Mouse (Mus musculus) embryonic facial prominence, embryonic 10.5 days (tissue): ENCODE measurements around the gene Ttn. TPM values are rescaled to one million over a fixed set of nuclear protein-coding genes. Genes with fewer than 3 reads are reported as not detected.

Source experiments
- DNase-seq: peaks from one replicate; pipeline ENCODE4 v3.0.0-alpha.2; 2017; ENCODE audit warnings: low spot score
- H3K27ac ChIP-seq: fragments of 300-500 bp; sonication (generic); replicated peaks from 2 replicates; pipeline ENCODE4 v1.5.1; 2016; ENCODE audit warnings: mild to moderate bottlenecking
- H3K27me3 ChIP-seq: fragments of 300-500 bp; sonication (generic); replicated peaks from 2 replicates; pipeline ENCODE4 v1.6.1; 2016; ENCODE audit warnings: low read depth, mild to moderate bottlenecking; ENCODE audit not compliant: poor library complexity, severe bottlenecking
- H3K36me3 ChIP-seq: fragments of 300-500 bp; sonication (generic); replicated peaks from 2 replicates; pipeline ENCODE4 v1.6.1; 2016; ENCODE audit warnings: mild to moderate bottlenecking, moderate library complexity
- H3K4me1 ChIP-seq: fragments of 300-500 bp; sonication (generic); 2 replicates; pipeline ENCODE4 v1.6.1; 2016
- H3K4me3 ChIP-seq: fragments of 300-500 bp; sonication (generic); 2 replicates; pipeline ENCODE4 v1.5.1; 2016; ENCODE audit warnings: mild to moderate bottlenecking, moderate library complexity
- H3K9me3 ChIP-seq: fragments of 300-500 bp; sonication (generic); 2 replicates; pipeline ENCODE4 v1.6.1; 2016; ENCODE audit warnings: mild to moderate bottlenecking
- WGBS: fragments of 180-500 bp; shearing (Covaris S2); methylation state at CpG from one replicate; pipeline ENCODE4 v1.1.7; 2016; 5-methylcytosine and 5-hydroxymethylcytosine counted together
- polyA plus RNA-seq: library from polyadenylated mRNA; unstranded; fragments of >200 nt; fragmentation: Nextera tagmentation; extraction: Ambion mirVana; gene quantifications from 2 replicates; pipeline ENCODE4 v1.2.1, GENCODE M21; 2016

Ttn gene
- polyA plus RNA-seq, 1 experiment from 2014 or later = 0.64 TPM

DNA sequence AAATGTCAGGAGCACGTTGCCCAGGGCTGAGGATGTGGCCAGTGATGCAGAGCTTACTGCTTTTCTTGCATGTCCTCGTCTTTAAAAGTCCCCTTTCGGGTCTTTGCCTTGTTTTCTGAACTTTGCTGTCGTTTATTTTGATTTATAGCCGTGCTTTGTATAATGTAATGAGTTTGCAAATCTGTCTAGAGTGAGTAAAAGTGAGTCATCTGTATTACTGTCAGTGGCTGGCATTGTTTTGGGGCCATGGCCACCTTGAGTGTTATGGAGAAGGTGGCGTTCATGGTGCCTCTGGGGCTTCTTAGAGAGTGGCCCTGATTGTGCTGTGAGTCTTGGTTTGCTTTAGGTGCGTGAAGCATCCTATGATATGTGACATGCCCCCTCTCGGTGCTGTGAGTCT is 300.0 kb downstream of the Ttn start:
- H3K36me3 ChIP-seq = peaks cover 90% of the 10 kb centered on the region
- no peak overlapping the region for H3K27ac ChIP-seq

DNA sequence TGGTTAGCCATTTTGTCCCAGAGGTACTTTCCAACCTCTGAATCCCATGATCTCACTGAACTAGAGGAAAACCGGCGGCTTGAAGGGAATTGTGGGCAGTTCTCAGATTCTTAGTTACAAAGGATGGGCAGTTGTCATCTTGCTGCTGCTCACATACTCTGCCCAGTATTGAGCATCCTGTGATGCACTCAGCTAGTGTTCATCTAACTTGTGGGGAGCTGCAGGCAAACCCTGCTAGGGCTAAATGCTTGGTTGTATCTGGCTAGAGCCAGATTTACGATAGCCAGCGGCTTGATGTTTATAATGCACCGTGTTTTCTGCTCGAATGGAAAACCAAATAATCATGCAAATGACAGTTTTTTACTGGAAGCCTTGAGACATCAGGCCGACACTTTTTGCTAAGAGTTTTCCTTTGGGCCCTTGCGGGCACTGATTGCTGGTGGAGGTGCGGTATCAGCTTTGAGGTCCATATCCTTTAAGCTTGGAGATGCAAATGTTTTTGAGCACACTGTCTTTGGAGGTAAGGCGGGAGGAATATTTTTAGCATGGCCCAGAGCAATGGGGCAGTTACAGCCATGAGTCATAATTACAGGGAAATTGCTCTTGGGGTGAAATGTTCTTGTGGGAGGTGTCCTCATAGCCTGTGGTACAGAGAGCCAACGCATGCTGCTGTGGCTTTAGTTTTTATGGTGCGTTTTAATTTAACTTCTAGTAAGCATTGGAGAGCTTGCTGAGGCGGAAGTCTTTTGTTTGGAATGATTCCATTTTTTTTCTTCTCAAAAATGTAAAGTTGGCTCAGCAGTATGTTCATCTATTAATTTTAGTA is 305.7 kb downstream of the Ttn start:
- H3K4me1 ChIP-seq = peaks cover 38% of the 10 kb centered on the region
- DNase-seq = no peak
- no peaks in the 10 kb centered on the region for H3K27me3 ChIP-seq
- H3K9me3 ChIP-seq = no peaks in the 10 kb centered on the region
- H3K27ac ChIP-seq = peak overlapping the region; percentile 91
- peak overlapping the region; percentile 93 for H3K4me3 ChIP-seq
- WGBS = 70% methylated on average over 13 of the region's 13 CpGs
- peaks cover 34% of the 10 kb centered on the region for H3K36me3 ChIP-seq

More for the DNA sequence above, 300.0 kb downstream of the Ttn start:
- Histone ChIP-seq H3K9me3 (no peaks in the 10 kb centered on the region), H3K4me3 (no peak overlapping the region), H3K27me3 (no peaks in the 10 kb centered on the region), H3K4me1 (peaks cover 1% of the 10 kb centered on the region; the same call in 1 of the 2 replicates)
- WGBS = 92% methylated on average over 8 of the region's 8 CpGs
- DNase-seq = no peak

DNA sequence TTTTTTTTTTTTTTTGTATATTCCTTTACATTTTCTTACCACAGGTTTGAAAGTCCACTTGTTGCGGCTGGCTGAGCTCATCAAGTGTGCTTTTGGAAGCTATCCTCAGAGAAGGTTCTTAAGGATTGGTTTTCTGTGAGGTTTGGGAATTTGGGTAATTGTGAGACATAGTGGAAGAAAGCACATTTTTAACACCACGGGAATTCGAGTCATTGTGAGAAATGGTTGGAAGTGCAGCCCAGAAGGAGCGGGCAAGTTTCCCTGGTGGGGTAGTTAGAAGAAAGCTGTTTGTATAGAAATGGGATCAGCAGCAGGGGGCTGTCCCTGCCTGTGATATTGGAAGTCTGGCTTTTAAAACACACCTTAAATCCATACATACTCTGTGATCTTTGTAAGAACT is 306.4 kb downstream of the Ttn start:
- H3K9me3 ChIP-seq = no peaks in the 10 kb centered on the region
- H3K4me3 ChIP-seq = peak overlapping the region; percentile 93
- no peak for DNase-seq
- peaks cover 40% of the 10 kb centered on the region for H3K4me1 ChIP-seq
- no peaks in the 10 kb centered on the region for H3K27me3 ChIP-seq
- 17% methylated on average over 4 of the region's 4 CpGs for WGBS
- peaks cover 31% of the 10 kb centered on the region for H3K36me3 ChIP-seq
- H3K27ac ChIP-seq = peak overlapping the region; percentile 91

- Histone ChIP-seq H3K4me3 (peak overlapping the region; percentile 93), H3K9me3 (no peaks in the 10 kb centered on the region), H3K4me1 (peaks cover 40% of the 10 kb centered on the region), H3K27me3 (no peaks in the 10 kb centered on the region), H3K27ac (peak overlapping the region; percentile 91), H3K36me3 (peaks cover 28% of the 10 kb centered on the region)
- DNase-seq = no peak
- WGBS = under 1% methylated on average over 44 of the region's 44 CpGs
These were observed 306.9 kb downstream of the Ttn start for GRCm38 (mm10) chr2:76675451-76675850.

DNA sequence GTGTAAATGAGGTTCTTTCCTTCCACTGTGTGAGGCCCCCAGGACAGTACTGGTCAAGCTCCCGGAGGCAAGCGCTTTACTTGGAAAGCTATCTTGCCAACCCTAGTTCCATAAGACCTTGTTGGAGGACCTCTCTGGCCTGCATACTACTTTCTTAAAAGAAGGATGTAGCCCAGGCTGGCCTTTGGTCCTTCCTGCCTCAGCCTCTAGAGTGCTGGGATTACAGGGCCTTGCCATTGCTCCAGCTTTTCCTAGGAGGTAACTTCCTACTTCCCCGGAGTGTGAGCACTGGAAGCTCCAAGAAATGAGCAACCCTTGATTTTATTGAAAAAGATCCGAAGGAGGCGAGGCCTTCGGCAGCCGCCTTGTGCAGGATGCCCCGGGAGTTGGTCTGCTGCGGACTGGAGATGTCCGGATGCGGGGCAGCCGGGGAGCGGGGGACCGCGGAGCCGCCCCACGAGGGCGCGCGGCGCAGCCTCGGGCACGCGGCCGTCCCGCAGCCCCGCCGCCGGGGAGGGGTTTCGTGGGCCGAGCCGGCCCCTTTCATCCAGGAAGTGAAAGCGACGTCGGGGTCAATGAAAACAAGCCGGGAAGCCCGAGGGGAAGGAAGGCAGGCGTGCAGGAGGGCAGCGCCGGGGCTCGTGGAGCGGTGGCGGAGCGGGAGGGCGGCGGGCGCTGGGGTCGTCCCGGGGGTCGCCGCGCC is 307.5 kb downstream of the Ttn start, which contains the start of gene Plekha3:
TSS of gene Plekha3 (plus strand) at position 557 of the 703 bp plus-strand sequence.
- 4% methylated on average over 52 of the region's 52 CpGs for WGBS
- Histone ChIP-seq H3K27ac (peak within 1 kb of the TSS; percentile 91), H3K36me3 (peaks cover 22% of the 10 kb centered on the region), H3K27me3 (no peaks in the 10 kb centered on the region), H3K4me1 (peaks cover 40% of the 10 kb centered on the region), H3K9me3 (no peaks in the 10 kb centered on the region), H3K4me3 (peak within 1 kb of the TSS; percentile 93)
- peak; percentile 89 for DNase-seq

DNA sequence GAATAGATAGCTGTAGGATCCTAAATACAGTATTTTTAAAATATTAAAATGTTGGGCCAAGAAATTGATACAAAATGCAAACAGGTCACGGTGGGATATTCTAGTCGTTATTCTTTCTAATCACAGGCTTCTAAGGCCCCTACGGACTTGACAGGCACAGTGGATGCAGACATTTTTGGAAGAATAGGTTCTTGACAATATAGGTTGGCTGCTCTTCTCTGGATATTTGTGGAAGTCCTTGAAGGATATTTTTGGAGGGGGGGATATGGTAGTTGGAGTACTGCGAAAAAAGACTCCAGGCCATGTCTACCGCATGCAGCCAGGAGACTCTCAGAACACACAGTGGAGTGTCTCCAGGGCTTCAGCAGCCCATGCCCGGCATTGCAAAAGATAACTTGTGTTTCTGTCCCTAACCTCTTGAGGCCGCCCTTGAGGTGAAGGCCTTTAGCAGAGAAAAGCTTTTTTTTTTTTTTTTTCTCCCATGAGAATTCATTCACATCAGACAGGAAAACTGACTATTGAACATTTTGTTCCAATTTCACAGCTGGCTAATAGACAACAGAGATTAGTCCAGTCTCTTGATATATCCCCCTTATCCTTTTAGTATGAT is 308.8 kb downstream of the Ttn start:
- Histone ChIP-seq H3K27ac (peak overlapping the region; percentile 87), H3K36me3 (peaks cover 16% of the 10 kb centered on the region), H3K4me1 (peaks cover 40% of the 10 kb centered on the region), H3K9me3 (no peaks in the 10 kb centered on the region), H3K27me3 (no peaks in the 10 kb centered on the region), H3K4me3 (peak overlapping the region; percentile 61)
- peak; percentile 44 for DNase-seq
- 34% methylated on average over 7 of the region's 7 CpGs for WGBS

- peak within 1 kb of the TSS; percentile 61 for H3K4me3 ChIP-seq
- peaks cover 10% of the 10 kb centered on the region for H3K36me3 ChIP-seq
- peak within 1 kb of the TSS; percentile 87 for H3K27ac ChIP-seq
- no peaks in the 10 kb centered on the region for H3K9me3 ChIP-seq
- DNase-seq = peak; percentile 94
- H3K27me3 ChIP-seq = no peaks in the 10 kb centered on the region
- H3K4me1 ChIP-seq = peaks cover 40% of the 10 kb centered on the region
- under 1% methylated on average over 17 of the region's 17 CpGs for WGBS
These were observed 309.4 kb downstream of the Ttn start, which contains the start of gene Fkbp7 for GRCm38 (mm10) chr2:76672966-76673392. Fkbp7 (minus strand) TSS chr2:76673116.

DNA sequence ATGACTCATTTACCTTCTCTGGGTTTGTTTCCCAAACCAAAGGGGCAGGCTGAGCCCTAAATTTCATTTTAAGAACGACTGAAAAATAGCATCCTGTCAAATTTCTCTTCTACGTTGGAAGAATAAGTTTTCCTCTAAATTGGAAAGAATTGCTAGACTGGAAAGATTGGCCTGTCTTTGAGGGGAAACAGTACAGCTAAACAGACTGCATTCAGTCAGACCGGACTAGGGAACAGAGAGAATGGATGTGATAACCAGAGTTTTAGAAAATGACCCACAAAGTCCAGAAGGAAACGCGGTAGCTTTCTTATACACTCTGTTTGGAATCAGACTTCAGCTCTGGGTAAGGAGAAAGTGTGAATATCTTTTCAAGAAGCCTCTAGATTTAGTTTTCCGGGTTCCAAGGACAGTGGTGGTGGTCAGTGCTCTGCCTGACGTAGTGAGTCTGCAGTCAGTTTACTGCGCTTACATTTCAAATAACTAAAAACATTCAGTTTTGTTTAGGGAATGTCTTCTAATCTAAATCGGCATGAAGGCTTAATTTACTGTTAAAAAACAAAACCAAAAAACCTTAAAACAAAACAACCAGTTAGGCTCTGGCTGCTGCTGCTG is 310.1 kb downstream of the Ttn start:
- H3K9me3 ChIP-seq = no peaks in the 10 kb centered on the region
- peaks cover 7% of the 10 kb centered on the region for H3K36me3 ChIP-seq
- peak overlapping the region; percentile 61 for H3K4me3 ChIP-seq
- 46% methylated on average over 9 of the region's 9 CpGs for WGBS
- DNase-seq = no peak
- H3K27me3 ChIP-seq = no peaks in the 10 kb centered on the region
- peaks cover 38% of the 10 kb centered on the region for H3K4me1 ChIP-seq
- H3K27ac ChIP-seq = peak overlapping the region; percentile 87

GRCm38 (mm10) chr2:76671641-76672040 is 310.7 kb downstream of the Ttn start:
- Histone ChIP-seq H3K9me3 (no peaks in the 10 kb centered on the region), H3K4me1 (peaks cover 32% of the 10 kb centered on the region), H3K27me3 (no peaks in the 10 kb centered on the region), H3K27ac (peak overlapping the region; percentile 87; the same call in 1 of the 2 replicates), H3K4me3 (peak overlapping the region; percentile 61), H3K36me3 (peaks cover 7% of the 10 kb centered on the region)
- WGBS = 92% methylated on average over 6 of the region's 6 CpGs
- DNase-seq = no peak

DNA sequence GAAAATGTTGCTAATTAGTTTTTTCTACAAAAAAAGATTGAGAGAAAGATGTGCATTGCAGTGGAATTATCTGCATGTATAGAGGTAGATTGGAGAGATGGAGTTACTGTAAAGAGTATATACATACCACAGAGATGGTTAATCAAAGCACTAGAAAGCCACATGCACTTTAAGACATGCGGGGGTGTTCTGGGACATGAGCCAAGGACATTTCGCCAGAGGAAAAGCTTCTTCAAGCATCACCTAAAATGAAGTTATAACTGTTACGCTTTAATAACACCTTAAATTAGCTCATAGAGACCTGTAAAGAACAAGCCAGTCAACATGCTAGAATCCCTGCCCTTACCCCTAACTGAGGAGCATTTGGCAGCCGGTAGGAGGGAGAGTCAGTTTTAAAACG is 315.1 kb downstream of the Ttn start:
- Histone ChIP-seq H3K36me3 (peaks cover 39% of the 10 kb centered on the region), H3K9me3 (no peaks in the 10 kb centered on the region), H3K27me3 (no peaks in the 10 kb centered on the region), H3K4me1 (peaks cover 8% of the 10 kb centered on the region), H3K4me3 (no peak overlapping the region), H3K27ac (no peak overlapping the region)
- DNase-seq = no peak
- WGBS = 88% methylated on average over 5 of the region's 5 CpGs

- H3K9me3 ChIP-seq = no peaks in the 10 kb centered on the region
- H3K27me3 ChIP-seq = no peaks in the 10 kb centered on the region
- no peak overlapping the region for H3K4me3 ChIP-seq
- H3K27ac ChIP-seq = no peak overlapping the region
- H3K4me1 ChIP-seq = no peaks in the 10 kb centered on the region
- no peak for DNase-seq
- H3K36me3 ChIP-seq = peaks cover 48% of the 10 kb centered on the region
- WGBS = 92% methylated on average over 7 of the region's 7 CpGs
These were observed 316.8 kb downstream of the Ttn start for GRCm38 (mm10) chr2:76665531-76665930.

DNA sequence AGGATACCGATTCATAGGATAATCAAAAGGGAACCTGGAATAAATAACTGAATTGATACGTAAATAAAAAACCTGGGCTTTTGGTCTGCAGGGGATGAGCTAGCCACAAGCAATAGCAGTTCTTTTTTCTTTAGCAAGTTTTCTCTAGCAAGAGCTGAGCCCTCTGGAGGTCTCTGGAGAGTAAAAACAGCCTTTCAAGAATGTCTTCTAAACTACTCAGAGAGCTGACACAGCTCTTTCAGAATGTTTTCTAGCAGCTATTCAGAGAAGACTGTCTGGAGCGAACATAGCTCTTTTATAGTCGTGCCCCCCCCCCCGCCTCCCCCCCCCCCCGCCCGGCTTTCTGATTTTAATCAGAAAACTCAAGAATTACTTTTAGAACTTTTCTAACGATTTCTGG is 322.9 kb downstream of the Ttn start:
- Histone ChIP-seq H3K4me1 (no peaks in the 10 kb centered on the region), H3K9me3 (no peaks in the 10 kb centered on the region), H3K4me3 (no peak overlapping the region), H3K27ac (no peak overlapping the region), H3K27me3 (no peaks in the 10 kb centered on the region), H3K36me3 (peaks cover 31% of the 10 kb centered on the region)
- WGBS = 57% methylated on average over 8 of the region's 8 CpGs
- DNase-seq = no peak
